Mouse (Mus musculus): ENCODE results near the gene Chrm4. TPM values are rescaled to one million over a fixed set of nuclear protein-coding genes. Genes with fewer than 3 reads are reported as not detected.

Gene Chrm4
- polyA plus RNA-seq, 1 experiment: 0.92 TPM

- Histone ChIP-seq H3K36me3 (replicated peaks; ENCODE audit: low read length) (no peaks in the 10 kb centered on the region), H3K27me3 (replicated peaks) (peaks cover 82% of the 10 kb centered on the region), H3K4me3 (replicated peaks) (no peak overlapping the region), H3K9me3 (no peaks in the 10 kb centered on the region), H3K4me1 (peaks cover 56% of the 10 kb centered on the region)
- TF ChIP-seq FLI1 (IDR thresholded peaks at IDR 0.05; ENCODE audit: low read length): no peak
- TF ChIP-seq GATA1 (IDR thresholded peaks at IDR 0.05; ENCODE audit: borderline replicate concordance, low read length): no peak
Observed at GRCm38 (mm10) chr2:91973416-91974135, 46.5 kb downstream of the Chrm4 start.

DNA sequence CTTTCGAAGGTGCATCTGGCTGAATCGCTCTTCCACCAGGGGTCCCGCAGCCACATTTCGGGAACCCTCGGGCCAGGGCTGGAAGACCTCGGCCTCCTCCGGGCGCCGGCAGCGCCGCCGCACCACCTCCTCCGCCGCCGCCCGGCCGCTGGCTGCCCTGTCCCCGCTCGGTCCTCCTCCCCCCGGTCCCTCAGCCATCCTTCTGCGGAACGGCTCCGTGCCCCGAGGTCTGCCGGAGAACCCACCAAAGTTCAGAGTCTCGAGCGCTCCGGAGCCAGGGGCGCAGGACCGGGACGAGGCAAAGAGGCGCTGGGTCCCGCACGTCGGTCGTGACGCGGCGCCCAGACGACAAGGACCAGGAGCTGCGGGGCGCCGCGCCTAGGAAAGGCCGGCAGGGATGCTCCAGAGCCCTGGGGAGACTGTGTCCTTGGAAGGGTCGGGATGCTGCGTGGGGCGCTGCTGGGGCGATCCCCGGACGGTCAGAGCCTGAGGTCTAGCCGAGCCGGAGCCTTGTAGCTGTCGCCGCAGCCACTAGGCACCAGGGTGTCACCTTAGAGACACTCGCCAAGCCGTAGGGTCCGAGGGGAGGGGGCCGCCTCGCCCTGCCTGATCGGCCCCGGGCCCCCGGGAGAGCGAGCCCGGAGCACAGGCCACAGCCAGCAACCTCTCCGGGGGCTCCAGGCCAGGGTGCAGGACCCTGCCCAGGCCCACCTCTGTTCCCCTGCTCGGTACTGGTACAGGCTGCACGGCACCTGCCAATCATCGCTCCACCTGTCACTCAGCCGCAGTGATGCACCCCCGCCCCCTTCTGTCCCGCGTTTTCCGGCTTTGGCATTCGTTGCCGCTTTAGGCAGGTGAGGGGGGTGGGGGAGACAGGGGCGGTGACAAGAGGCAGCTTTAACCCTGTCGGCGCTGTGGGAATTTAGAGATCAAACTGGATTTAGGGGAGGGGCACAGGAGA is 48.8 kb downstream of the Chrm4 start, which contains the start of gene Dgkz:
Gene Dgkz, minus strand, starts transcription at position 284 of the 961 bp plus-strand sequence.
- Histone ChIP-seq H3K4me3 (replicated peaks) (peak within 1 kb of the TSS; percentile 83), H3K4me1 (peaks cover 68% of the 10 kb centered on the region), H3K36me3 (replicated peaks; ENCODE audit: low read length) (no peaks in the 10 kb centered on the region), H3K9me3 (no peaks in the 10 kb centered on the region), H3K27me3 (replicated peaks) (peaks cover 87% of the 10 kb centered on the region)
- TF ChIP-seq GATA1 (IDR thresholded peaks at IDR 0.05; ENCODE audit: borderline replicate concordance, low read length) (no peak), FLI1 (IDR thresholded peaks at IDR 0.05; ENCODE audit: low read length) (no peak)

GRCm38 (mm10) chr2:91977960-91978359 is 50.9 kb downstream of the Chrm4 start:
- peaks cover 71% of the 10 kb centered on the region for H3K27me3 ChIP-seq (replicated peaks)
- H3K4me3 ChIP-seq (replicated peaks): no peak overlapping the region
- H3K36me3 ChIP-seq (replicated peaks; ENCODE audit: low read length): peaks cover 5% of the 10 kb centered on the region
- H3K4me1 ChIP-seq: peaks cover 67% of the 10 kb centered on the region
- no peak for TF ChIP-seq GATA1 (IDR thresholded peaks at IDR 0.05; ENCODE audit: borderline replicate concordance, low read length)
- no peak for TF ChIP-seq FLI1 (IDR thresholded peaks at IDR 0.05; ENCODE audit: low read length)
- H3K9me3 ChIP-seq: no peaks in the 10 kb centered on the region

Other genes with a start within 250 kb of the Chrm4 start
- gene Atg13, start 216.7 kb upstream of the Chrm4 start, polyA plus RNA-seq (2012; ENCODE audit: insufficient read depth, low replicate concordance): 23.7 and 69.4 TPM in 2 replicates
- gene Harbi1, start 216.4 kb upstream of the Chrm4 start, polyA plus RNA-seq (2012; ENCODE audit: insufficient read depth, low replicate concordance): 0.44 and 0.82 TPM in 2 replicates
- gene Ambra1, start 197.1 kb upstream of the Chrm4 start, polyA plus RNA-seq (2012; ENCODE audit: insufficient read depth, low replicate concordance): 15.8 and 20.0 TPM in 2 replicates
- 45.5 and 59.2 TPM in 2 replicates for gene Mdk, start 5.0 kb downstream of the Chrm4 start, polyA plus RNA-seq (2012; ENCODE audit: insufficient read depth, low replicate concordance)
- not detected in 2 replicates for gene Gm9821, start 18.5 kb downstream of the Chrm4 start, polyA plus RNA-seq (2012; ENCODE audit: insufficient read depth, low replicate concordance)
- gene Dgkz, start 48.6 kb downstream of the Chrm4 start, polyA plus RNA-seq (2012; ENCODE audit: insufficient read depth, low replicate concordance): 303 and 682 TPM in 2 replicates
- 22.3 and 27.7 TPM in 2 replicates for gene Creb3l1, start 97.3 kb downstream of the Chrm4 start, polyA plus RNA-seq (2012; ENCODE audit: insufficient read depth, low replicate concordance)
- gene Phf21a, start 165.9 kb downstream of the Chrm4 start, polyA plus RNA-seq (2012; ENCODE audit: insufficient read depth, low replicate concordance): 19.0 and 41.1 TPM in 2 replicates